Mouse (Mus musculus): ENCODE data around the gene Git1.

- TF ChIP-seq POLR2A (IDR thresholded peaks at IDR 0.05; ENCODE audit: insufficient read length, low read depth) (no peak), USF1 (IDR thresholded peaks at IDR 0.05; ENCODE audit: low read depth) (no peak), TCF12 (IDR thresholded peaks at IDR 0.05; ENCODE audit: insufficient read depth, poor library complexity, severe bottlenecking) (no peak), CEBPB (IDR thresholded peaks at IDR 0.05; ENCODE audit: insufficient read depth, poor library complexity, severe bottlenecking) (no peak), MAX (IDR thresholded peaks at IDR 0.05; ENCODE audit: low read depth) (no peak)
Observed at GRCm38 (mm10) chr11:77500361-77501325, 7.3 kb downstream of the Git1 start.
